Mouse (Mus musculus) cerebellum, adult (tissue): ENCODE measurements at regions not wholly inside any gene's neighbourhood (a gene's known extent, or its start where the extent isn't known, plus 50 kb on each side); places are given as distances from the start of the nearest gene placed in this dataset.

Experiments
- ATAC-seq: cut with Nextera tagmentation; 2 replicates; pipeline ENCODE4 v1.9.2; 2017; ENCODE audit warnings: mild to moderate bottlenecking, moderate library complexity, mixed read lengths; ENCODE audit not compliant: insufficient number of reproducible peaks, low FRiP score, low TSS enrichment

GRCm38 (mm10) chr8:128103380-128103779 lies 255.0 kb upstream of the Nrp1 start:
- no peak for ATAC-seq

- no peak for ATAC-seq
Observed at GRCm38 (mm10) chr8:128106569-128106968, 251.8 kb upstream of the Nrp1 start.

- ATAC-seq, result no peak
Observed at GRCm38 (mm10) chr8:128107041-128107440, 251.4 kb upstream of the Nrp1 start.

- no peak for ATAC-seq
Observed at GRCm38 (mm10) chr8:128109036-128109435, 249.4 kb upstream of the Nrp1 start.

- no peak for ATAC-seq
Observed at GRCm38 (mm10) chr8:128111132-128111531, 247.3 kb upstream of the Nrp1 start.

- no peak for ATAC-seq
Observed at GRCm38 (mm10) chr8:128113116-128113515, 245.3 kb upstream of the Nrp1 start.

GRCm38 (mm10) chr8:128141290-128141966 lies 217.0 kb upstream of the Nrp1 start:
- no peak for ATAC-seq

GRCm38 (mm10) chr8:128148351-128148942 lies 210.0 kb upstream of the Nrp1 start:
- no peak for ATAC-seq

- no peak for ATAC-seq
Observed at GRCm38 (mm10) chr8:128155604-128156003, 202.8 kb upstream of the Nrp1 start.

GRCm38 (mm10) chr8:128156221-128156620 lies 202.2 kb upstream of the Nrp1 start:
- ATAC-seq, result no peak

- ATAC-seq, result no peak
Observed at GRCm38 (mm10) chr8:128162857-128163256, 195.5 kb upstream of the Nrp1 start.

- ATAC-seq, result no peak
Observed at GRCm38 (mm10) chr8:128164976-128165375, 193.4 kb upstream of the Nrp1 start.

GRCm38 (mm10) chr8:128165591-128165990 lies 192.8 kb upstream of the Nrp1 start:
- no peak for ATAC-seq

- no peak for ATAC-seq
Observed at GRCm38 (mm10) chr8:128166097-128166496, 192.3 kb upstream of the Nrp1 start.

GRCm38 (mm10) chr8:128168819-128169218 lies 189.6 kb upstream of the Nrp1 start:
- no peak for ATAC-seq

- no peak for ATAC-seq
Observed at GRCm38 (mm10) chr8:128171116-128171515, 187.3 kb upstream of the Nrp1 start.

- no peak for ATAC-seq
Observed at GRCm38 (mm10) chr8:128180214-128180613, 178.2 kb upstream of the Nrp1 start.

- no peak for ATAC-seq
Observed at GRCm38 (mm10) chr8:128183081-128183480, 175.3 kb upstream of the Nrp1 start.

GRCm38 (mm10) chr8:128188321-128188720 lies 170.1 kb upstream of the Nrp1 start:
- no peak for ATAC-seq

- no peak for ATAC-seq
Observed at GRCm38 (mm10) chr8:128193293-128193887, 165.0 kb upstream of the Nrp1 start.

GRCm38 (mm10) chr8:128200815-128201214 lies 157.6 kb upstream of the Nrp1 start:
- no peak for ATAC-seq

- no peak for ATAC-seq
Observed at GRCm38 (mm10) chr8:128201635-128202034, 156.8 kb upstream of the Nrp1 start.
